ENCODE assay signal across 8 mouse cellular contexts in genomic region chr17:15208030-15208807, GRCm38 (mm10).
DNase-seq lines count a peak whose midpoint lies in the region; ATAC-seq and TF ChIP-seq lines count a peak whose summit lies in the region.

No protein-coding gene starts in this region.

- TF ChIP-seq POLR2A in cortical plate, adult 2 months (IDR thresholded peaks at IDR 0.05; ENCODE audit: extremely low read depth, insufficient read depth, low read length), result 0 out of 2 replicates have a peak, but pooled peaks have one; percentile 8

- no peak for TF ChIP-seq CTCF in cortical plate, adult 2 months (IDR thresholded peaks at IDR 0.05; ENCODE audit: extremely low read depth, insufficient read depth, low read length)

- H3K4me2 ChIP-seq in neural tube, embryonic 12.5 days (replicated peaks), result peak overlapping the region; percentile 55

- peak overlapping the region; percentile 59; the same call in 1 of the 2 replicates for H3K27ac ChIP-seq in heart, embryonic 10.5 days
- no peak overlapping the region for H3K27ac ChIP-seq in cortical plate, adult 2 months (ENCODE audit: insufficient read depth, low read length)
- H3K27ac ChIP-seq in neural tube, embryonic 12.5 days, result peak overlapping the region; percentile 39

- no peaks in the 10 kb centered on the region for H3K36me3 ChIP-seq in heart, embryonic 10.5 days
- no peaks in the 10 kb centered on the region for H3K36me3 ChIP-seq in neural tube, embryonic 12.5 days

- intact Hi-C loops in heart, postnatal 25 days (cut with DNase I), result no loop called here

- no peak for DNase-seq in heart, embryonic 10.5 days (ENCODE audit: low spot score)
- no peak for DNase-seq in heart, postnatal 25 days (ENCODE audit: low spot score)
- DNase-seq in gastrocnemius, postnatal 4 days (ENCODE audit: low spot score in 2 of 2), result peak; percentile 38 to 71
- peak; percentile 54 for DNase-seq in kidney, postnatal 14 days
- DNase-seq in liver, result peak; percentile 53

- WGBS in heart, embryonic 10.5 days, result 8% methylated on average over 19 of the region's 19 CpGs
- 2% methylated on average over 19 of the region's 19 CpGs for WGBS in neural tube, embryonic 12.5 days

- H3K4me3 ChIP-seq in heart, embryonic 10.5 days, result peak overlapping the region; percentile 52
- H3K4me3 ChIP-seq in cortical plate, adult 2 months (ENCODE audit: insufficient read depth, low read length), result peak overlapping the region; percentile 11
- H3K4me3 ChIP-seq in neural tube, embryonic 12.5 days, result peak overlapping the region; percentile 27

- peak overlapping the region; percentile 17; the same call in 1 of the 2 replicates for H3K9ac ChIP-seq in neural tube, embryonic 12.5 days

- peaks cover 42% of the 10 kb centered on the region for H3K4me1 ChIP-seq in heart, embryonic 10.5 days
- H3K4me1 ChIP-seq in cortical plate, adult 2 months (ENCODE audit: control insufficient read depth, insufficient read depth, low read length), result 0 out of 2 replicates have a peak, but pooled peaks cover 2% of the 10 kb centered on the region
- H3K4me1 ChIP-seq in neural tube, embryonic 12.5 days, result peaks cover 17% of the 10 kb centered on the region

- ATAC-seq in neural tube, embryonic 12.5 days (ENCODE audit: low FRiP score, low read depth), result peak; percentile 78
- no peak for ATAC-seq in CD4-positive, CD25-positive, alpha-beta regulatory T cell, adult 4 months

- H3K27me3 ChIP-seq in heart, embryonic 10.5 days (ENCODE audit: insufficient read depth, poor library complexity, severe bottlenecking), result no peaks in the 10 kb centered on the region
- H3K27me3 ChIP-seq in neural tube, embryonic 12.5 days (replicated peaks), result no peaks in the 10 kb centered on the region

- no peaks in the 10 kb centered on the region for H3K9me3 ChIP-seq in heart, embryonic 10.5 days
- H3K9me3 ChIP-seq in neural tube, embryonic 12.5 days, result no peaks in the 10 kb centered on the region

Comparison
In these comparisons a context has a peak if more than half of its experiments do, and no peak if none do; other contexts are left out.
1. DNase-seq: peak in gastrocnemius, postnatal 4 days (2 of 2), kidney, postnatal 14 days (single experiment) and liver (single experiment); none in heart, embryonic 10.5 days (single experiment) and heart, postnatal 25 days (single experiment).
2. Peak in every context shown above with its lines, with median percentiles within 50 percentile points of each other: H3K4me3 ChIP-seq.